ENCODE assay signal across 19 mouse cellular contexts in genomic region chr17:17900768-17901167, GRCm38 (mm10). TPM values are rescaled to one million over a fixed set of nuclear protein-coding genes. Genes with fewer than 3 reads are reported as not detected.
DNase-seq lines count a peak whose midpoint lies in the region.
"Had no signal": no experiment of that assay in that cellular context is flagged by ENCODE, and none has a peak within 500 bp of the region (broad histone marks: within the 10 kb centered on the region; RNA-seq: fewer than 3 reads in every experiment).

No protein-coding gene starts in this region.

- peak; percentile 3 to 4 for DNase-seq in heart, adult 9 months (ENCODE audit: low spot score in 2 of 2)
- no peak for DNase-seq in heart, adult 8-10 months (ENCODE audit: low spot score)
- peak; percentile 42 to 58 for DNase-seq in spleen, postnatal 36 days (ENCODE audit: low spot score in 2 of 2)
- DNase-seq in spleen, adult 12 weeks (ENCODE audit: low spot score), result no peak
- peak; percentile 48 for DNase-seq in lung, postnatal 36 days
- DNase-seq in gastrocnemius, postnatal 14 days, result no peak
- DNase-seq in cerebellum, adult 11 months, result no peak
- DNase-seq in layer of hippocampus, adult 9-10 months (ENCODE audit: low spot score), result no peak
- DNase-seq: adrenal gland, adult 2 months; cerebellum, adult 8-10 months; embryo, embryonic 11 days; heart, adult 2 months; heart, postnatal 14 days; kidney, adult 9 months; spleen, adult 18-20 months; thymus, postnatal 4 days had no signal

- intact Hi-C loops in gastrocnemius, postnatal 14 days (cut with DNase I; ENCODE audit: low total_unique reads), result no loop called here

RNA-seq across cellular contexts. Expression of gene Fpr3, which starts 13.1 kb away (rescaled TPM):
- not detected for total RNA-seq in heart, adult 8-10 months (2022)
- total RNA-seq in gastrocnemius, postnatal 14 days (2021), result not detected
- total RNA-seq: adrenal gland, adult 2 months; G1E; heart, adult 2 months; heart, postnatal 14 days; left cerebral cortex, adult 2 months; midbrain, postnatal 0 days had no signal

RNA-seq across cellular contexts. Expression of gene Fpr2, which starts 13.1 kb away (rescaled TPM):
- total RNA-seq in heart, adult 8-10 months (2022), result under 1 TPM in 2 of 4 experiments, not detected in 2; 0.32 to 0.38 TPM
- not detected for total RNA-seq in gastrocnemius, postnatal 14 days (2021)
- total RNA-seq: left cerebral cortex, adult 2 months; midbrain, postnatal 0 days had no signal

RNA-seq across cellular contexts. Expression of gene Fpr1, which starts 17.0 kb away (rescaled TPM):
- not detected for total RNA-seq in heart, adult 8-10 months (2022)
- total RNA-seq in gastrocnemius, postnatal 14 days (2021), result not detected
- total RNA-seq: adrenal gland, adult 2 months; heart, adult 2 months; heart, postnatal 14 days; left cerebral cortex, adult 2 months; midbrain, postnatal 0 days had no signal

RNA-seq across cellular contexts. Expression of gene Has1, which starts 45.8 kb away (rescaled TPM):
- total RNA-seq in heart, adult 8-10 months (2022), result under 1 TPM in 3 of 4 experiments, not detected in 1; 0.57 to 0.97 (median 0.75) TPM
- under 1 TPM in 1 of 2 experiments, not detected in 1; 0.09 TPM for total RNA-seq in gastrocnemius, postnatal 14 days (2021)

Comparison
In these comparisons a context has a peak if more than half of its experiments do, and no peak if none do; other contexts are left out.
1. DNase-seq: peak in heart, adult 9 months (2 of 2), spleen, postnatal 36 days (2 of 2) and lung, postnatal 36 days (single experiment); none in heart, adult 8-10 months (single experiment), spleen, adult 12 weeks (single experiment), gastrocnemius, postnatal 14 days (single experiment), cerebellum, adult 11 months (single experiment) and layer of hippocampus, adult 9-10 months (single experiment).